Mouse (Mus musculus) myocyte (in vitro differentiated cells): ENCODE measurements at regions not wholly inside any gene's neighbourhood (a gene's known extent, or its start where the extent isn't known, plus 50 kb on each side); places are given as distances from the start of the nearest gene placed in this dataset.

Source experiments
- MAX ChIP-seq: IDR thresholded peaks from one replicate; pipeline ENCODE4 v1.6.1; 2011; ENCODE audit warnings: low read depth, mild to moderate bottlenecking, control low read depth
- POLR2A ChIP-seq: IDR thresholded peaks from one replicate; pipeline ENCODE4 v1.6.1; 2011; ENCODE audit warnings: low read depth, mild to moderate bottlenecking, control low read depth, moderate library complexity; ENCODE audit not compliant: insufficient read length
- POLR2AphosphoS2 ChIP-seq: IDR thresholded peaks from one replicate; pipeline ENCODE4 v1.6.1; 2011; ENCODE audit warnings: low read depth, control low read depth; ENCODE audit not compliant: insufficient read length
- TCF12 ChIP-seq: IDR thresholded peaks from one replicate; pipeline ENCODE4 v1.6.1; 2011; ENCODE audit warnings: mild to moderate bottlenecking, control low read depth; ENCODE audit not compliant: poor library complexity, insufficient read depth, severe bottlenecking
- TCF3 ChIP-seq: IDR thresholded peaks from one replicate; pipeline ENCODE4 v1.6.1; 2011; ENCODE audit warnings: low read depth, control low read depth; ENCODE audit not compliant: insufficient read length

DNA sequence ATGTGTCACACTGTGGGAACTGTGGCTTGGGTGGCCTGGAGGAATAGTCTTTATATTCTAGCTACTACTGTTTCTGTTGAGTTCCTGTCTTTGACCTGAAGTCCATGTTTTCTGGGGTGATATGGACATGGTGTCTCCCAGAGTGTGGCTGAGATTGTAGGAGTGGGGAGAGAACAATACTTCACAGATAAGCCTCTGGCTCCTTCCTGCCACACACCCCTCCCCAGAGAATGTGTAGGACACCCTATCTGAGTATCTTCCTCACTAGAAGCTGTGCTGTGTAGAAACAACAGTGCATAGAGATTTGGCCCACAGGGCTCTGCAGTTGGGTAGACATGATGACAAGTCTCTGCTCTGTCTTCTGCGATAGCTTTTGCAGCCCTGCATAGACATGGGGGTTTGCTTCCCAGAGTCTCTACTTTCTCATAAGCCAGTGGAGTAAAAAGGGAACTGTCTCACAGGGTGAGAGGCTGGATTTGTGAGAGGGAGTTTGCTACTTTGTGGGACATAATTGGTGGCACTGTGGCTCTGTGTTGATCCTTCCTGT lies 67.2 kb upstream of the Wdr11 start:
- TF ChIP-seq POLR2A, result no peak
- TF ChIP-seq TCF12, result no peak
- TF ChIP-seq MAX, result no peak
- TF ChIP-seq POLR2AphosphoS2, result no peak
- TF ChIP-seq TCF3, result no peak
